Mouse (Mus musculus) midbrain, embryonic 12.5 days (tissue): ENCODE data around the gene Phactr2. TPM values are rescaled to one million over a fixed set of nuclear protein-coding genes. Genes with fewer than 3 reads are reported as not detected.

Source experiments
- ATAC-seq: fragments of 200-750 bp; cut with Nextera tagmentation; 2 replicates; pipeline ENCODE4 v1.8.0; 2017; ENCODE audit warnings: low read depth, moderate TSS enrichment, moderate library complexity; ENCODE audit not compliant: low FRiP score
- H3K27ac ChIP-seq: fragments of 300-500 bp; sonication (generic); replicated peaks from 2 replicates; pipeline ENCODE4 v1.5.1; 2016; ENCODE audit warnings: mild to moderate bottlenecking
- H3K27me3 ChIP-seq: fragments of 300-500 bp; sonication (generic); 2 replicates; pipeline ENCODE4 v1.6.1; 2016; ENCODE audit warnings: mild to moderate bottlenecking
- H3K36me3 ChIP-seq: fragments of 300-500 bp; sonication (generic); 2 replicates; pipeline ENCODE4 v1.6.1; 2016
- H3K4me1 ChIP-seq: fragments of 300-500 bp; sonication (generic); 2 replicates; pipeline ENCODE4 v1.6.1; 2016
- H3K4me2 ChIP-seq: fragments of 300-500 bp; sonication (generic); replicated peaks from 2 replicates; pipeline ENCODE4 v1.6.1; 2016; ENCODE audit warnings: mild to moderate bottlenecking, moderate library complexity
- H3K4me3 ChIP-seq: fragments of 300-500 bp; sonication (generic); 2 replicates; pipeline ENCODE4 v1.5.1; 2016; ENCODE audit warnings: mild to moderate bottlenecking
- H3K9ac ChIP-seq: fragments of 300-500 bp; sonication (generic); replicated peaks from 2 replicates; pipeline ENCODE4 v1.6.1; 2016; ENCODE audit warnings: mild to moderate bottlenecking, moderate library complexity
- H3K9me3 ChIP-seq: fragments of 300-500 bp; sonication (generic); 2 replicates; pipeline ENCODE4 v1.6.1; 2016; ENCODE audit warnings: mild to moderate bottlenecking
- WGBS: fragments of 180-500 bp; shearing (Covaris S2); methylation state at CpG from one replicate; pipeline ENCODE4 v1.1.7; 2016; 5-methylcytosine and 5-hydroxymethylcytosine counted together
- polyA plus RNA-seq: library from polyadenylated mRNA; unstranded; fragments of >200 nt; fragmentation: Nextera tagmentation; extraction: Ambion mirVana; gene quantifications from 2 replicates; pipeline ENCODE4 v1.2.1, GENCODE M21; 2016

The Phactr2 gene
- polyA plus RNA-seq, 1 experiment from 2014 or later, result 11.7 TPM

- Histone ChIP-seq H3K36me3 (no peaks in the 10 kb centered on the region), H3K4me2 (no peak overlapping the region), H3K4me3 (no peak overlapping the region), H3K4me1 (peaks cover 3% of the 10 kb centered on the region; the same call in 1 of the 2 replicates), H3K27me3 (no peaks in the 10 kb centered on the region), H3K27ac (no peak overlapping the region), H3K9me3 (no peaks in the 10 kb centered on the region), H3K9ac (no peak overlapping the region)
- ATAC-seq, result no peak
- WGBS, result 91% methylated on average over 17 of the region's 17 CpGs
Observed at GRCm38 (mm10) chr10:13424508-13424907, 49.7 kb downstream of the Phactr2 start.

GRCm38 (mm10) chr10:13424015-13424414, 50.2 kb downstream of the Phactr2 start:
- H3K4me2 ChIP-seq, result no peak overlapping the region
- H3K4me1 ChIP-seq, result peaks cover under 1% of the 10 kb centered on the region; the same call in 1 of the 2 replicates
- 96% methylated on average over 10 of the region's 10 CpGs for WGBS
- H3K27me3 ChIP-seq, result no peaks in the 10 kb centered on the region
- no peak overlapping the region for H3K9ac ChIP-seq
- no peaks in the 10 kb centered on the region for H3K36me3 ChIP-seq
- H3K4me3 ChIP-seq, result no peak overlapping the region
- no peak overlapping the region for H3K27ac ChIP-seq
- no peak for ATAC-seq
- no peaks in the 10 kb centered on the region for H3K9me3 ChIP-seq

DNA sequence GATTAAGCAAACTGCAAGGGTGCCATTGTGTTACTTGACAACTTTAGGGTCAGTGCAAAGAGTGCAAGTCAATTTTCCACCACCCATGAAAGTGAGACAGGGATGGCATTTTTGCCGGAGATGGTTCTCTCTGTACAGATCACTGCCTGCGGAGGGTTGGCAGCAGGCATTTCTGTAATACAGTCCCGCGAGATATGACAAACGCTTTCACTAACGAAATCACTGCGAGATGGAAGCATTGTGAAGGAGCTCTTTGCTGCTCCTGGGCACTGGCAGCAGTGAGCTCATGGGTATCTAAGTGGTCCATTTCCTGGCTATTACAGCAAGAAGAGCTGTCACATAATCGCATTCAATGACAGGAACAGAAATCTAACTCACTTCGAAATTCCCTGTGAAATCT, 52.1 kb downstream of the Phactr2 start:
- no peak for ATAC-seq
- WGBS, result 83% methylated on average over 9 of the region's 9 CpGs

GRCm38 (mm10) chr10:13419246-13419645, 55.0 kb downstream of the Phactr2 start:
- Histone ChIP-seq H3K4me3 (no peak overlapping the region), H3K27ac (no peak overlapping the region), H3K4me2 (no peak overlapping the region), H3K36me3 (no peaks in the 10 kb centered on the region), H3K9me3 (no peaks in the 10 kb centered on the region), H3K27me3 (no peaks in the 10 kb centered on the region), H3K4me1 (peaks cover 9% of the 10 kb centered on the region; the same call in 1 of the 2 replicates), H3K9ac (no peak overlapping the region)
- WGBS, result 71% methylated on average over 4 of the region's 4 CpGs
- ATAC-seq, result no peak

More for the DNA sequence above, 52.1 kb downstream of the Phactr2 start:
- no peaks in the 10 kb centered on the region for H3K36me3 ChIP-seq
- H3K27ac ChIP-seq, result no peak overlapping the region
- no peak overlapping the region for H3K4me2 ChIP-seq
- no peaks in the 10 kb centered on the region for H3K9me3 ChIP-seq
- H3K27me3 ChIP-seq, result no peaks in the 10 kb centered on the region
- H3K4me3 ChIP-seq, result no peak overlapping the region
- H3K4me1 ChIP-seq, result no peaks in the 10 kb centered on the region; the same call in 1 of the 2 replicates
- H3K9ac ChIP-seq, result no peak overlapping the region

GRCm38 (mm10) chr10:13415489-13416104, 58.6 kb downstream of the Phactr2 start:
- peak; percentile 76; the same call in 1 of the 2 replicates for ATAC-seq

DNA sequence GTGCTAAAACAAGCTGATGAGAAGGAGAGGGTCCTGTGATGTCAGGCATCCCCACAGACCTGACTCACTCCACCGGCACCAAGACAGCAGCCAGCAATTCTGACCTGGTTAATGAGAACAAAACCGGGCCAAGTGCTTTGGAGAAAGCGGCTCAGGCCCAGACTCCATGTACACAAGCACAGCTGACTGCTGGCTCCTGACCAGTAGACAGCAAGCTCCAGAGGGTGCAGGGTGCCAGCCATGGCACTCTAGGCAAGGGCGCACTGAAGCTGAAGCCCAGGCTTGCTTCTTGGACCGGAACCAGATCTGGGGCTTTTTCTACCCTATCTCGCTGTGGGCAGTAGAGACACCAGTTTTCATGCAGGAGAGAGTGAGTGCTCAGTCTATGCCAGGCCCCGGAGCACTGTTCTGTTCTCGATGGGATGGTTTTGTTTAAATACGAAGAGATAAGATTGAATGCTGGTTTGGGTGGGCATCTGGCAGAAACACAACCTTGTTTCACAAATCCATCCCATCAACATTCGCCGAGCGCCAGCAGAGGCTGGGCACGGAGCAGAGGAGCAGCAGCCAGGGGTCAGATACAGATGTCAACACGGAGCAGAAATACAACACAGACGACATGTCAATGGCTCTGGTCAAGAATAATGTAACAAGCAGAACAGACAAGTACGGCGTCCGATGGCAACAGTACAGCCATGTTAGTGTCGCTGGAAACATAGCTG, 61.8 kb downstream of the Phactr2 start:
- no peaks in the 10 kb centered on the region for H3K9me3 ChIP-seq
- ATAC-seq, result no peak
- 95% methylated on average over 19 of the region's 19 CpGs for WGBS

More at GRCm38 (mm10) chr10:13415489-13416104, 58.6 kb downstream of the Phactr2 start:
- no peaks in the 10 kb centered on the region for H3K9me3 ChIP-seq
- peaks cover 9% of the 10 kb centered on the region; the same call in 1 of the 2 replicates for H3K4me1 ChIP-seq
- H3K4me3 ChIP-seq, result no peak overlapping the region
- H3K4me2 ChIP-seq, result no peak overlapping the region
- H3K36me3 ChIP-seq, result no peaks in the 10 kb centered on the region
- WGBS, result 48% methylated on average over 8 of the region's 8 CpGs
- H3K27ac ChIP-seq, result no peak overlapping the region
- no peak overlapping the region for H3K9ac ChIP-seq
- no peaks in the 10 kb centered on the region for H3K27me3 ChIP-seq

GRCm38 (mm10) chr10:13411056-13411455, 63.2 kb downstream of the Phactr2 start:
- H3K4me2 ChIP-seq, result no peak overlapping the region
- H3K4me3 ChIP-seq, result no peak overlapping the region
- no peak for ATAC-seq
- no peaks in the 10 kb centered on the region for H3K9me3 ChIP-seq
- 87% methylated on average over 3 of the region's 3 CpGs for WGBS
- H3K4me1 ChIP-seq, result peaks cover 7% of the 10 kb centered on the region; the same call in 1 of the 2 replicates
- no peaks in the 10 kb centered on the region for H3K36me3 ChIP-seq
- no peaks in the 10 kb centered on the region for H3K27me3 ChIP-seq
- H3K27ac ChIP-seq, result no peak overlapping the region
- H3K9ac ChIP-seq, result no peak overlapping the region

More for the DNA sequence above, 61.8 kb downstream of the Phactr2 start:
- Histone ChIP-seq H3K9ac (no peak overlapping the region), H3K36me3 (no peaks in the 10 kb centered on the region), H3K4me1 (peaks cover 9% of the 10 kb centered on the region; the same call in 1 of the 2 replicates), H3K27me3 (no peaks in the 10 kb centered on the region), H3K4me2 (no peak overlapping the region), H3K4me3 (no peak overlapping the region), H3K27ac (no peak overlapping the region)

DNA sequence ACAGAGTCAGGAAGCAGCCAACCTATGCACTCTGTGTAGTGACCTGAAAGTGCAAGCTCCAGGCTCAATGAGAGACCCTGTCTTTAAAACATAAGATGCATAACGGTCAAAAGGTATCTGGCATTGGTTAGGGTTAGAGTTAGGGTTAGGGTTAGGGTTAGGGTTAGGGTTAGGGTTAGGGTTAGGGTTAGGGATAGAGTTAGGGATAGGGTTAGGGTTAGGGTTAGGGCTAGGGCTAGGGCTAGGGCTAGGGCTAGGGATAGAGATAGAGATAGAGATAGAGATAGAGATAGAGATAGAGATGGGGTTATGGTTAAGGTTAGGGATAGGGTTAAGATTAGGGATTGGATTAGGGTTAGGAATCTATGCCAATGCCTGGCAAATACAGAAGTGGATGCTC, 72.2 kb downstream of the Phactr2 start:
- Histone ChIP-seq H3K4me1 (no peaks in the 10 kb centered on the region), H3K4me2 (no peak overlapping the region), H3K9me3 (no peaks in the 10 kb centered on the region), H3K36me3 (no peaks in the 10 kb centered on the region), H3K27me3 (no peaks in the 10 kb centered on the region), H3K4me3 (no peak overlapping the region), H3K27ac (no peak overlapping the region), H3K9ac (no peak overlapping the region)
- no peak for ATAC-seq
- 89% methylated on average over 1 of the region's 1 CpGs for WGBS

DNA sequence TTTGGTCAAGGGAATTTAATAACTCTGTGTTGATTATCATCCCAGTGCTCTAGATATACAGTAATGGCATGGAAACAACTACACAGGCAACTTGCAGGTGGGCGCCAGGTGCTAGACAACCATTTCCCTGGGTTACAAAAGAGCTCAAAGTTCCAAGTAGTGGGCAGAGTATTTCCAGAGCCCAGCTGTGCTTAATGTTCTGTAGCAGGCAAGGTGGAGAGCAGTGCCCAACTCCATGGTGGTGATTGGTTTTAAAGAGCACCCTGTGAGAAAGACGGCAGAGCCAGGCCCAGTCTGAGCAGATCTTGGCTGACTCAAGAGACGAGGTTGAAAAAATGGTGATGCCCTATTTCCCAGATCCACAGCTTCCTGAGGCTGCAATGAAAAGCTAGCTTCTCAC, 78.5 kb downstream of the Phactr2 start:
- Histone ChIP-seq H3K36me3 (no peaks in the 10 kb centered on the region), H3K27me3 (no peaks in the 10 kb centered on the region), H3K9me3 (no peaks in the 10 kb centered on the region), H3K4me1 (no peaks in the 10 kb centered on the region), H3K4me3 (no peak overlapping the region), H3K4me2 (no peak overlapping the region), H3K9ac (no peak overlapping the region), H3K27ac (no peak overlapping the region)
- no peak for ATAC-seq
- 79% methylated on average over 3 of the region's 3 CpGs for WGBS

DNA sequence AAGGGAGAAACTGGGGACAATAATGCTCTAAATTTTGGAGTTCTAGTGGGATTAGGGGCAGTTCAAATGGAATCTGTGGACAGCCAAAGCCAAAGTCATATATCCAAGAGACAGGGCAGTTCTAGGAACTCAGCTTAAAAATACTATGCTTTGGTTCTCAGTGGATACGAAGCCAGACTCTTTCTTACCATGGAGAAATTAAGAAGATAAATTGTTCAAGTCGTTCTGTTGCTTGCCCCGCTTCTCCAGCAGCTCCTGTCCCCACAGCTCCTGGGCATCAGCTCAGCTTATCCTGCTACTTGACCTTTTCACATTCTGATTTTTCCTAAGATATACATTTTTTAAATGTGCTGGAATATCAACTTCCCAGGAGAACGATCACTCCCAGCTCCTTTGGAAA, 80.2 kb downstream of the Phactr2 start:
- H3K9ac ChIP-seq, result no peak overlapping the region
- peaks cover 4% of the 10 kb centered on the region for H3K4me1 ChIP-seq
- H3K9me3 ChIP-seq, result no peaks in the 10 kb centered on the region
- no peak overlapping the region for H3K27ac ChIP-seq
- no peak overlapping the region for H3K4me2 ChIP-seq
- no peaks in the 10 kb centered on the region for H3K36me3 ChIP-seq
- no peaks in the 10 kb centered on the region for H3K27me3 ChIP-seq
- no peak for ATAC-seq
- no peak overlapping the region for H3K4me3 ChIP-seq
- 88% methylated on average over 4 of the region's 4 CpGs for WGBS

- Histone ChIP-seq H3K36me3 (no peaks in the 10 kb centered on the region), H3K4me3 (no peak overlapping the region), H3K4me2 (peak overlapping the region; percentile 38), H3K9me3 (no peaks in the 10 kb centered on the region), H3K27me3 (no peaks in the 10 kb centered on the region), H3K4me1 (peaks cover 11% of the 10 kb centered on the region), H3K9ac (peak overlapping the region; percentile 34; the same call in 1 of the 2 replicates), H3K27ac (peak overlapping the region; percentile 26; the same call in 1 of the 2 replicates)
- peak; percentile 73 for ATAC-seq
- WGBS, result 33% methylated on average over 11 of the region's 11 CpGs
Observed at GRCm38 (mm10) chr10:13388116-13388922, 85.9 kb downstream of the Phactr2 start.

DNA sequence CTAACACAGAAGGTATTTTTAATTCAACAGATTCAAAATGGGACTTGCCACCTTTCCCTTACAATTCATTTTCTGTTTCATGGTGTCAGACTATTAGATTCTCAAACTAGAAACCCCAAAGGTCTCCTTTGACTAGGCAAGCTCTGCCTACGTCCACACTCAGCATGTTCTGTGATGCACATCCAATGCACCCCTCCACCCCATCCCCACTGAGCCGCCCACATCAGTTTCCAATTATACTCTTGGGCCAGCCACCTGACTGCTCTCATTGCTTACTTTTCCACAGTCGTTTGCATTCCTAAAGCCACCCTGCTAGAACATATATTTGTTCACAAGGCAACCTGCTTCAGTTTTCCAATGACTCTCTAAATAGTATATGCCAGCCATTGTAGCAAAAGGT, 89.3 kb downstream of the Phactr2 start:
- H3K27ac ChIP-seq, result no peak overlapping the region
- no peak overlapping the region for H3K4me3 ChIP-seq
- no peaks in the 10 kb centered on the region for H3K9me3 ChIP-seq
- H3K9ac ChIP-seq, result no peak overlapping the region
- 65% methylated on average over 3 of the region's 3 CpGs for WGBS
- no peak overlapping the region for H3K4me2 ChIP-seq
- no peak for ATAC-seq
- no peaks in the 10 kb centered on the region for H3K36me3 ChIP-seq
- no peaks in the 10 kb centered on the region for H3K27me3 ChIP-seq
- peaks cover 11% of the 10 kb centered on the region for H3K4me1 ChIP-seq
